Mouse (Mus musculus): Measurements from ENCODE around the gene Slc39a13.
"Not testable (repeated sequence)": the region's sequence is repeated elsewhere in the genome, so short reads cannot be mapped to it uniquely, and the experiment has no call there.

The Slc39a13 gene

DNA sequence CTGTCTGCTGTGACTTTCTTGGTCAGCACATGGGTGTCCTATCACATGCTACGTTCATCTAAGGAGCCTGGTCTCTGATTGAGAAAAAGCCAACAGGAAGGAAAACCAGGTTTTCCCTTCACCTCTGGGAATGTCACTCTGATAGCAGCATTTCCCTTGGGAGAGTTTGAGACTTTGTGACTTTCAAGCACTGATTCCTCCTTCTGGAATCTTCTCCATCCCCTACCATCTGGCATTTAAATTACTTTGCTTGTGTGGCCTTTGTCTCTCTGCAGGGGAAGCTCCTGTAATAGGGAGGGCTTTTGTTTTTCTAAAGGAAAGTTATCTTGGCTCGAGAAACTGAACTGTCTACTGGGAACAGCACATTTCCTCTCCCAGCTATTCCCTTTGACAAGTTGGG lies 47.1 kb downstream of the Slc39a13 start:
- DNase-seq: no peak

DNA sequence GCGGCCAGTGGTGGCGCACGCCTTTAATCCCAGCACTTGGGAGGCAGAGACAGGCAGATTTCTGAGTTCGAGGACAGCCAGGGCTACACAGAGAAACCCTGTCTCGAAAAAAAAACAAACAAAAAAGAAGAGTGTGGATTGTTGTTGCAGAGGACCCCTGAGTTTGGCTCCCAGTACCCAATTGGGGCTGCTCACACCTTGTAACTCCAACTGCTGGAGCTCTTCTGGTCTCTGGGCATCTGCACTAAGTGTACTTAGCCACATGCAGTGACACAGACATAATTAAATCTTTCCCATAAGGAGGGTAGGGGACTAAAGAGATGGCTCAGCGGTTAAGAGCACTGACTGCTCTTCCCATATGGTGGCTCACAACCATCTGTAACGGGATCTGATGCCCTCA lies 48.0 kb downstream of the Slc39a13 start:
- not testable (repeated sequence) for DNase-seq

DNA sequence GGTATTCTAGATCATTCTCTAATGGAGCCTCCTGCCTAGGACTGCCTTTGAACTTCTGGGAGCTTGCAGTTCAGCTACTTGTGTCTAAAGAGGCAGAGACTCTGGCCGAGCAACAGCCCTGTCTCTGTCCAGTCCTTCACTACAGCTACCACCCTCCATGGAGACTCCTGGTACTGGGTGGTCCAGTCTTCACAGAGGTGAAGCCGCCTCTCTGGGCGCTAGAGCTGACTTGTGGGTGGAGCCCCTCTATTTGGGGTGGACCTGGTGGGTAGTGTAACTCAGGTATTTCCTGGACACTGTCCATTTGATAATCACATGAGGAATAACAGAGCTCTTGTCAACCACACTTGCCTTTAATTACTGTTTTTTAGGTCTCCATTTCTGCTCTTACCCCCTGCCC lies 50.3 kb downstream of the Slc39a13 start:
- no peak for DNase-seq

DNA sequence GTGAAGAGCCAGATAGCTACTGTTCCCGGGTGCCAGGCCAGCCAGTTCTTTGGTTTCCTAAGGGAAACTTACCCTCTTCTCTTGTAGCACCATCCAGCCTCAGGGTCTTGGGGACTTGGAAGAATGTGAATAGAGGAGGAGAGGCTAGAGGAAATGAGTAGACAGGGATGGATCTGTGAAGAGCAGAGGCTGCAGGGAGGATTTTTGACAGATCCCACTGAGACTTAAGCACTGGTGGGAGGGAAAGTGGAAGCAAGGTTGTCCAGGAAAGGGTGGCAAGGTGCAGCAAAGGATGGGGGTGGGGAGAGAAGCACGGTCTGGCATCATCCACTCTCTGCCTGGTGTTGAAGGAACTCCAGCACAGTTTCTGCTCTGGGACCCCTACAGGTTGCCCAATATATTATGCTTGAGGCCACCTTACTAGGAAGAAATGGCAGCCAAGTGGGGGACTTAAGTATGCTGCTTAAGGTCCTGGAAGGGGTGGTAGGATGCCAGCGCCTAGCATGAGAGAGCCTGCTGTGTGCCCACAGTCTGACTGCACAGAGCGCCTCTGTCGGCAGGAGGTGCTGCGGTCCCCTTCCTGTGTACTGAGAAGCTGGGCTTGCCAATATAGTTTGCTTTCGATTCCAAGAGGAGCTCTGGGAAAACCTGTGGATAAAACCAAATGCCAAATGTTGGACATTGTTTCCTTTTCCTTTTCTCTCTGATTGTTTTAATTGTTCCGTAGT lies 52.0 kb downstream of the Slc39a13 start:
- DNase-seq: peak; percentile 34

DNA sequence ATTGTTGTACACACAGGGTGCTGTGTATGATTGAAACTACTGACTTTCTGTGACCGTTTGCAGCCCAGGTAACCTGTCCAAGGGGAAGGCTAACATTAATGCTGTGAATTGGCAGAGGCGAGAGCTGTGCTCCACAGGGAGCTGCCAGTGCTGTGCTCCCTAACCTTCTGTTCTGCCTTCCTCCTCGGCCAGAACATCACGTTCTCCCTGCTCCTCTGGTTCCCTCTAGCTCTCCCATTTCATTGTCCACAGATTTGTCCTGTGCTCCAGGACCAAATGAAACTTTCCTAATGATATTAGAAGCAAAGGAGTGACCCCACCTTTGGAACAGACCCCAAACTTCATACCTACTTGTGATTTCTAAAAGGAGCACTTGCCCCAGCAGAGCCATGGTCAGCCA lies 54.8 kb downstream of the Slc39a13 start:
- DNase-seq: no peak

DNA sequence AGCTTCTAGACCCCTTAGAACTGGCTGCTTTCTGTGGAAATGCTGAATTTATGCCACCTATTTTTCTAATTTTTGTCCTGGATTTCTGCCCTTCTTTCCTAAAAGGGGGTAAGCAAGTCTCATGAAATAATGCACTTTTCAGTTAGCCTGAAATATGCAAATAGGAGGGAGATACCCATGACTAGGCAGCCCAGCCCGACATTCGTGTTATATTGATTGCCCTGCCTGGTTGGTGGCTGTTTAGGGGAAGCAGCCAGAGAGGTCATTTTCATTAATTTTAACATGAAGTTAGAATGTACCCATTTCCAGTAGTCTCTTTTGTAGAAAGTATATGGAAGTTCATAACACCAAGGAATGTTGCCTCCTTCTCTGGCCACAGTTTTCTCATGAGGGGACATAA lies 56.3 kb downstream of the Slc39a13 start:
- no peak for DNase-seq
